Mouse (Mus musculus): ENCODE results near the gene Chst11. TPM values are rescaled to one million over a fixed set of nuclear protein-coding genes. Genes with fewer than 3 reads are reported as not detected.

Gene Chst11
- polyA plus RNA-seq, 1 experiment, result 10.1 TPM

- Histone ChIP-seq H3K4me1 (ENCODE audit: control insufficient read depth, insufficient read depth, insufficient read length, low read length) (peaks cover 16% of the 10 kb centered on the region), H3K4me3 (ENCODE audit: insufficient read depth, low read depth, low read length) (no peak overlapping the region), H3K27ac (replicated peaks; ENCODE audit: low read depth, low read length) (no peak overlapping the region)
Measured at GRCm38 (mm10) chr10:83135963-83136362, 150.7 kb downstream of the Chst11 start.

GRCm38 (mm10) chr10:83137103-83137502 is 151.8 kb downstream of the Chst11 start:
- Histone ChIP-seq H3K4me1 (ENCODE audit: control insufficient read depth, insufficient read depth, insufficient read length, low read length) (peaks cover 27% of the 10 kb centered on the region), H3K4me3 (ENCODE audit: insufficient read depth, low read depth, low read length) (no peak overlapping the region), H3K27ac (replicated peaks; ENCODE audit: low read depth, low read length) (no peak overlapping the region)

- Histone ChIP-seq H3K27ac (replicated peaks; ENCODE audit: low read depth, low read length) (peak overlapping the region; percentile 97), H3K4me3 (ENCODE audit: insufficient read depth, low read depth, low read length) (no peak overlapping the region), H3K4me1 (ENCODE audit: control insufficient read depth, insufficient read depth, insufficient read length, low read length) (peaks cover 42% of the 10 kb centered on the region)
Measured at GRCm38 (mm10) chr10:83139276-83139675, 154.0 kb downstream of the Chst11 start.

- peak overlapping the region; percentile 97 for H3K27ac ChIP-seq (replicated peaks; ENCODE audit: low read depth, low read length)
- no peak overlapping the region for H3K4me3 ChIP-seq (ENCODE audit: insufficient read depth, low read depth, low read length)
- peaks cover 42% of the 10 kb centered on the region for H3K4me1 ChIP-seq (ENCODE audit: control insufficient read depth, insufficient read depth, insufficient read length, low read length)
Measured at GRCm38 (mm10) chr10:83140258-83140936, 155.1 kb downstream of the Chst11 start.

GRCm38 (mm10) chr10:83141434-83141833 is 156.1 kb downstream of the Chst11 start:
- peak overlapping the region; percentile 97 for H3K27ac ChIP-seq (replicated peaks; ENCODE audit: low read depth, low read length)
- peaks cover 42% of the 10 kb centered on the region for H3K4me1 ChIP-seq (ENCODE audit: control insufficient read depth, insufficient read depth, insufficient read length, low read length)
- H3K4me3 ChIP-seq (ENCODE audit: insufficient read depth, low read depth, low read length), result no peak overlapping the region

- Histone ChIP-seq H3K27ac (replicated peaks; ENCODE audit: low read depth, low read length) (peak overlapping the region; percentile 46), H3K4me3 (ENCODE audit: insufficient read depth, low read depth, low read length) (no peak overlapping the region), H3K4me1 (ENCODE audit: control insufficient read depth, insufficient read depth, insufficient read length, low read length) (peaks cover 42% of the 10 kb centered on the region)
Measured at GRCm38 (mm10) chr10:83143049-83143448, 157.8 kb downstream of the Chst11 start.

GRCm38 (mm10) chr10:83145836-83146235 is 160.5 kb downstream of the Chst11 start:
- H3K4me1 ChIP-seq (ENCODE audit: control insufficient read depth, insufficient read depth, insufficient read length, low read length), result peaks cover 32% of the 10 kb centered on the region
- no peak overlapping the region for H3K4me3 ChIP-seq (ENCODE audit: insufficient read depth, low read depth, low read length)
- no peak overlapping the region for H3K27ac ChIP-seq (replicated peaks; ENCODE audit: low read depth, low read length)

GRCm38 (mm10) chr10:83149342-83150178 is 164.3 kb downstream of the Chst11 start:
- H3K4me3 ChIP-seq (ENCODE audit: insufficient read depth, low read depth, low read length), result no peak overlapping the region
- H3K4me1 ChIP-seq (ENCODE audit: control insufficient read depth, insufficient read depth, insufficient read length, low read length), result peaks cover 21% of the 10 kb centered on the region
- no peak overlapping the region for H3K27ac ChIP-seq (replicated peaks; ENCODE audit: low read depth, low read length)

- H3K4me1 ChIP-seq (ENCODE audit: control insufficient read depth, insufficient read depth, insufficient read length, low read length), result peaks cover 21% of the 10 kb centered on the region
- no peak overlapping the region for H3K4me3 ChIP-seq (ENCODE audit: insufficient read depth, low read depth, low read length)
- no peak overlapping the region for H3K27ac ChIP-seq (replicated peaks; ENCODE audit: low read depth, low read length)
Measured at GRCm38 (mm10) chr10:83150587-83150986, 165.3 kb downstream of the Chst11 start.

- Histone ChIP-seq H3K27ac (replicated peaks; ENCODE audit: low read depth, low read length) (no peak overlapping the region), H3K4me3 (ENCODE audit: insufficient read depth, low read depth, low read length) (no peak overlapping the region), H3K4me1 (ENCODE audit: control insufficient read depth, insufficient read depth, insufficient read length, low read length) (peaks cover 21% of the 10 kb centered on the region)
Measured at GRCm38 (mm10) chr10:83151362-83151761, 166.1 kb downstream of the Chst11 start.

- Histone ChIP-seq H3K27ac (replicated peaks; ENCODE audit: low read depth, low read length) (peak overlapping the region; percentile 48; the same call in 1 of the 2 replicates), H3K4me3 (ENCODE audit: insufficient read depth, low read depth, low read length) (no peak overlapping the region), H3K4me1 (ENCODE audit: control insufficient read depth, insufficient read depth, insufficient read length, low read length) (peaks cover 21% of the 10 kb centered on the region)
Measured at GRCm38 (mm10) chr10:83151896-83152685, 166.8 kb downstream of the Chst11 start.

GRCm38 (mm10) chr10:83152723-83153122 is 167.4 kb downstream of the Chst11 start:
- Histone ChIP-seq H3K4me1 (ENCODE audit: control insufficient read depth, insufficient read depth, insufficient read length, low read length) (peaks cover 21% of the 10 kb centered on the region), H3K4me3 (ENCODE audit: insufficient read depth, low read depth, low read length) (no peak overlapping the region), H3K27ac (replicated peaks; ENCODE audit: low read depth, low read length) (no peak overlapping the region)

GRCm38 (mm10) chr10:83153374-83153773 is 168.1 kb downstream of the Chst11 start:
- Histone ChIP-seq H3K4me3 (ENCODE audit: insufficient read depth, low read depth, low read length) (no peak overlapping the region), H3K4me1 (ENCODE audit: control insufficient read depth, insufficient read depth, insufficient read length, low read length) (peaks cover 21% of the 10 kb centered on the region), H3K27ac (replicated peaks; ENCODE audit: low read depth, low read length) (no peak overlapping the region)

GRCm38 (mm10) chr10:83153887-83154286 is 168.6 kb downstream of the Chst11 start:
- Histone ChIP-seq H3K4me1 (ENCODE audit: control insufficient read depth, insufficient read depth, insufficient read length, low read length) (peaks cover 21% of the 10 kb centered on the region), H3K27ac (replicated peaks; ENCODE audit: low read depth, low read length) (no peak overlapping the region), H3K4me3 (ENCODE audit: insufficient read depth, low read depth, low read length) (no peak overlapping the region)

- peaks cover 21% of the 10 kb centered on the region for H3K4me1 ChIP-seq (ENCODE audit: control insufficient read depth, insufficient read depth, insufficient read length, low read length)
- no peak overlapping the region for H3K4me3 ChIP-seq (ENCODE audit: insufficient read depth, low read depth, low read length)
- H3K27ac ChIP-seq (replicated peaks; ENCODE audit: low read depth, low read length), result no peak overlapping the region
Measured at GRCm38 (mm10) chr10:83157289-83157688, 172.0 kb downstream of the Chst11 start.

Data from brown adipose tissue, adult 24 weeks (tissue).